Mouse (Mus musculus) MEL (cell line): ENCODE measurements at regions not wholly inside any gene's neighbourhood (a gene's known extent, or its start where the extent isn't known, plus 50 kb on each side); places are given as distances from the start of the nearest gene placed in this dataset.

Experiments used
- CHD1 ChIP-seq: IDR thresholded peaks from 2 replicates; pipeline ENCODE4 v1.6.1; 2012; ENCODE audit warnings: low read depth, mild to moderate bottlenecking, inconsistent platforms, low read length, improper control_type of control experiment
- CHD2 ChIP-seq: IDR thresholded peaks from 2 replicates; pipeline ENCODE4 v1.6.1; 2011; ENCODE audit warnings: low read length, improper control_type of control experiment
- CTCF ChIP-seq, 3 experiments: IDR thresholded peaks in 2 of 3; conservative IDR thresholded peaks in 1 of 3; 2 replicates each; pipeline ENCODE4 v1.5.1; 2011 to 2012; ENCODE audit warnings: low read length in 3 of 3, low read depth in 2 of 3, mild to moderate bottlenecking in 2 of 3, improper control_type of control experiment in 1 of 3, inconsistent platforms in 1 of 3, mixed read lengths in 1 of 3, moderate library complexity in 1 of 3; ENCODE audit not compliant: control insufficient read depth in 1 of 3, insufficient read depth in 1 of 3, poor library complexity in 1 of 3, severe bottlenecking in 1 of 3
- E2F4 ChIP-seq: IDR thresholded peaks from 2 replicates; pipeline ENCODE4 v1.6.1; 2011; ENCODE audit warnings: low read depth, low read length, improper control_type of control experiment, borderline replicate concordance
- EP300 ChIP-seq, 2 experiments: IDR thresholded peaks; 2 replicates each; pipeline ENCODE4 v1.6.1; 2011; ENCODE audit warnings: improper control_type of control experiment in 2 of 2, low read length in 2 of 2, low read depth in 1 of 2, mild to moderate bottlenecking in 1 of 2
- HCFC1 ChIP-seq: IDR thresholded peaks from 2 replicates; pipeline ENCODE4 v1.6.1; 2012; ENCODE audit warnings: low read depth, mild to moderate bottlenecking, inconsistent platforms, low read length, improper control_type of control experiment, moderate library complexity
- MAX ChIP-seq: IDR thresholded peaks from 2 replicates; pipeline ENCODE4 v1.6.1; 2011; ENCODE audit warnings: low read length, improper control_type of control experiment
- POLR2A ChIP-seq, 2 experiments: IDR thresholded peaks; 2 replicates each; pipeline ENCODE4 v1.6.1; 2011 to 2012; ENCODE audit warnings: low read length in 2 of 2, mild to moderate bottlenecking in 2 of 2, control low read depth in 1 of 2, improper control_type of control experiment in 1 of 2, low read depth in 1 of 2, moderate library complexity in 1 of 2; ENCODE audit not compliant: control insufficient read depth in 1 of 2, insufficient read depth in 1 of 2, poor library complexity in 1 of 2
- TAL1 ChIP-seq: IDR thresholded peaks from 2 replicates; pipeline ENCODE4 v1.6.1; 2012; ENCODE audit warnings: mild to moderate bottlenecking, inconsistent platforms, low read length, moderate library complexity, mixed read lengths
- UBTF ChIP-seq: IDR thresholded peaks from 2 replicates; pipeline ENCODE4 v1.6.1; 2012; ENCODE audit warnings: low read depth, mild to moderate bottlenecking, inconsistent platforms, low read length, improper control_type of control experiment, moderate library complexity, borderline replicate concordance; ENCODE audit not compliant: insufficient read depth
- USF2 ChIP-seq, 2 experiments: IDR thresholded peaks; 2 replicates each; pipeline ENCODE4 v1.6.1; 2011 to 2012; ENCODE audit warnings: improper control_type of control experiment in 2 of 2, low read length in 2 of 2, borderline replicate concordance in 1 of 2, inconsistent platforms in 1 of 2, low read depth in 1 of 2, mild to moderate bottlenecking in 1 of 2; ENCODE audit not compliant: insufficient read depth in 1 of 2

GRCm38 (mm10) chr1:108339827-108340226, 750.0 kb downstream of the Serpinb8 start:
- TF ChIP-seq USF2 (IDR thresholded peaks at IDR 0.05; ENCODE audit: borderline replicate concordance in 1 of 2, insufficient read depth in 1 of 2, low read depth in 1 of 2, low read length in 2 of 2) (no peak), MAX (no peak), POLR2A (IDR thresholded peaks at IDR 0.05; ENCODE audit: control insufficient read depth in 1 of 2, insufficient read depth in 1 of 2, low read depth in 1 of 2, low read length in 2 of 2, poor library complexity in 1 of 2) (no peak), CTCF (IDR thresholded peaks at IDR 0.05 in 2 of 3, conservative IDR thresholded peaks at IDR 0.05 in 1 of 3; ENCODE audit: control insufficient read depth in 1 of 3, insufficient read depth in 1 of 3, low read depth in 2 of 3, low read length in 3 of 3, poor library complexity in 1 of 3, severe bottlenecking in 1 of 3) (no peak), HCFC1 (no peak), EP300 (IDR thresholded peaks at IDR 0.05; ENCODE audit: low read depth in 1 of 2, low read length in 2 of 2) (no peak), TAL1 (no peak), CHD1 (no peak), UBTF (no peak), CHD2 (no peak), E2F4 (no peak)
